Mouse (Mus musculus) layer of hippocampus, postnatal 25 days (tissue): ENCODE measurements around the gene Card14. TPM values are rescaled to one million over a fixed set of nuclear protein-coding genes. Genes with fewer than 3 reads are reported as not detected.
"Not testable (repeated sequence)": the region's sequence is repeated elsewhere in the genome, so short reads cannot be mapped to it uniquely, and the experiment has no call there.

Source experiments
- DNase-seq, 2 experiments: peaks; one replicate each; pipeline ENCODE4 v3.0.0; 2022; ENCODE audit warnings: mixed read lengths in 2 of 2, low spot score in 1 of 2; ENCODE audit errors: extremely low spot score in 1 of 2
- total RNA-seq, 2 experiments: library from RNA; stranded (reverse); gene quantifications; 2 replicates each; pipeline ENCODE4 v1.2.3; 2021

Card14 gene
- under 1 TPM; 0.52 to 0.98 TPM for total RNA-seq

GRCm38 (mm10) chr11:119307658-119307867 is at the start of gene Card14:
Gene Card14, plus strand, starts transcription at chr11:119307768.
- no peak for DNase-seq

GRCm38 (mm10) chr11:119258216-119258571 is 49.4 kb upstream of the Card14 start:
- DNase-seq, result no peak

- DNase-seq, result peak; percentile 53 to 58
Measured at GRCm38 (mm10) chr11:119258572-119259322, 48.8 kb upstream of the Card14 start.

- DNase-seq, result no peak
Measured at GRCm38 (mm10) chr11:119259977-119260376, 47.6 kb upstream of the Card14 start.

- DNase-seq, result no peak
Measured at GRCm38 (mm10) chr11:119264413-119264812, 43.2 kb upstream of the Card14 start.

GRCm38 (mm10) chr11:119265811-119266210 is 41.8 kb upstream of the Card14 start:
- no peak for DNase-seq

- DNase-seq, result no peak
Measured at GRCm38 (mm10) chr11:119267241-119267674, 40.3 kb upstream of the Card14 start.

GRCm38 (mm10) chr11:119267768-119268556 is 39.6 kb upstream of the Card14 start, which contains the start of gene Gaa:
Gene Gaa, plus strand, starts transcription at chr11:119267887.
- peak; percentile 96 to 99 for DNase-seq

- peak; percentile 33 to 46 for DNase-seq
Measured at GRCm38 (mm10) chr11:119268557-119269195, 38.9 kb upstream of the Card14 start.

GRCm38 (mm10) chr11:119272492-119272891 is 35.1 kb upstream of the Card14 start:
- DNase-seq, result not testable (repeated sequence)

GRCm38 (mm10) chr11:119273186-119273930 is 34.2 kb upstream of the Card14 start:
- DNase-seq, result no peak

- DNase-seq, result no peak
Measured at GRCm38 (mm10) chr11:119281030-119281429, 26.5 kb upstream of the Card14 start.

- DNase-seq, result peak in 1 of 2 experiments; percentile 25
Measured at GRCm38 (mm10) chr11:119285791-119286527, 21.6 kb upstream of the Card14 start.

- no peak for DNase-seq
Measured at GRCm38 (mm10) chr11:119287207-119287992, 20.2 kb upstream of the Card14 start.

GRCm38 (mm10) chr11:119292861-119293260 is 14.7 kb upstream of the Card14 start:
- DNase-seq, result not testable (repeated sequence)

GRCm38 (mm10) chr11:119297996-119298395 is 9.6 kb upstream of the Card14 start:
- no peak for DNase-seq

GRCm38 (mm10) chr11:119298917-119299316 is 8.7 kb upstream of the Card14 start:
- no peak for DNase-seq

GRCm38 (mm10) chr11:119299391-119300245 is 8.0 kb upstream of the Card14 start, which contains the start of gene Eif4a3:
Gene Eif4a3, minus strand, starts transcription at chr11:119300089.
- DNase-seq, result peak; percentile 95 to 96
